Mouse (Mus musculus): Measurements from ENCODE around the gene Evpl. TPM values are rescaled to one million over a fixed set of nuclear protein-coding genes. Genes with fewer than 3 reads are reported as not detected.

Gene Evpl
- polyA plus RNA-seq, 1 experiment from 2014 or later, result 3.7 TPM

GRCm38 (mm10) chr11:116186360-116186759, 51.5 kb downstream of the Evpl start:
- ATAC-seq (replicated peaks; ENCODE audit: low FRiP score, low TSS enrichment, low read depth) (no peak), DNase-seq (ENCODE audit: low spot score) (no peak)
- no peak overlapping the region for H3K4me3 ChIP-seq (ENCODE audit: low read depth, low read length)
- H3K4me1 ChIP-seq (replicated peaks; ENCODE audit: control insufficient read depth, insufficient read depth, low read length), result no peaks in the 10 kb centered on the region
- WGBS, result 95% methylated on average over 11 of the region's 11 CpGs
- H3K27ac ChIP-seq (ENCODE audit: low read depth), result no peak overlapping the region
- no peaks in the 10 kb centered on the region for H3K9me3 ChIP-seq (ENCODE audit: control insufficient read depth, low read length)
- peaks cover 70% of the 10 kb centered on the region for H3K36me3 ChIP-seq (ENCODE audit: control insufficient read depth, insufficient read depth, low read length)
- no peaks in the 10 kb centered on the region for H3K27me3 ChIP-seq (replicated peaks; ENCODE audit: control insufficient read depth, insufficient read depth, low read length)
- no peak overlapping the region for H3K4me2 ChIP-seq (ENCODE audit: low read length)
- H3K9ac ChIP-seq (ENCODE audit: low read length), result no peak overlapping the region

GRCm38 (mm10) chr11:116185836-116186235, 52.0 kb downstream of the Evpl start:
- Histone ChIP-seq H3K4me1 (replicated peaks; ENCODE audit: control insufficient read depth, insufficient read depth, low read length) (no peaks in the 10 kb centered on the region), H3K27ac (ENCODE audit: low read depth) (no peak overlapping the region), H3K4me2 (ENCODE audit: low read length) (no peak overlapping the region), H3K27me3 (replicated peaks; ENCODE audit: control insufficient read depth, insufficient read depth, low read length) (no peaks in the 10 kb centered on the region), H3K36me3 (ENCODE audit: control insufficient read depth, insufficient read depth, low read length) (peaks cover 70% of the 10 kb centered on the region), H3K9me3 (ENCODE audit: control insufficient read depth, low read length) (no peaks in the 10 kb centered on the region), H3K9ac (ENCODE audit: low read length) (no peak overlapping the region), H3K4me3 (ENCODE audit: low read depth, low read length) (no peak overlapping the region)
- DNase-seq (ENCODE audit: low spot score) (no peak), ATAC-seq (replicated peaks; ENCODE audit: low FRiP score, low TSS enrichment, low read depth) (no peak)
- 89% methylated on average over 3 of the region's 3 CpGs for WGBS

GRCm38 (mm10) chr11:116178411-116179121, 59.3 kb downstream of the Evpl start:
- Histone ChIP-seq H3K9me3 (ENCODE audit: control insufficient read depth, low read length) (no peaks in the 10 kb centered on the region), H3K27me3 (replicated peaks; ENCODE audit: control insufficient read depth, insufficient read depth, low read length) (no peaks in the 10 kb centered on the region), H3K9ac (ENCODE audit: low read length) (no peak overlapping the region), H3K4me2 (ENCODE audit: low read length) (no peak overlapping the region), H3K4me1 (replicated peaks; ENCODE audit: control insufficient read depth, insufficient read depth, low read length) (no peaks in the 10 kb centered on the region), H3K27ac (ENCODE audit: low read depth) (no peak overlapping the region), H3K36me3 (ENCODE audit: control insufficient read depth, insufficient read depth, low read length) (peaks cover 82% of the 10 kb centered on the region), H3K4me3 (ENCODE audit: low read depth, low read length) (no peak overlapping the region)
- ATAC-seq (replicated peaks; ENCODE audit: low FRiP score, low TSS enrichment, low read depth) (no peak), DNase-seq (ENCODE audit: low spot score) (no peak)
- 88% methylated on average over 20 of the region's 20 CpGs for WGBS

- Histone ChIP-seq H3K4me3 (ENCODE audit: low read depth, low read length) (no peak overlapping the region), H3K27me3 (replicated peaks; ENCODE audit: control insufficient read depth, insufficient read depth, low read length) (no peaks in the 10 kb centered on the region), H3K4me1 (replicated peaks; ENCODE audit: control insufficient read depth, insufficient read depth, low read length) (no peaks in the 10 kb centered on the region), H3K27ac (ENCODE audit: low read depth) (no peak overlapping the region), H3K4me2 (ENCODE audit: low read length) (no peak overlapping the region), H3K9ac (ENCODE audit: low read length) (no peak overlapping the region), H3K9me3 (ENCODE audit: control insufficient read depth, low read length) (no peaks in the 10 kb centered on the region), H3K36me3 (ENCODE audit: control insufficient read depth, insufficient read depth, low read length) (peaks cover 82% of the 10 kb centered on the region)
- ATAC-seq (replicated peaks; ENCODE audit: low FRiP score, low TSS enrichment, low read depth), result no peak
- WGBS, result 79% methylated on average over 7 of the region's 7 CpGs
- DNase-seq (ENCODE audit: low spot score), result no peak
Measured at GRCm38 (mm10) chr11:116176010-116176409, 61.9 kb downstream of the Evpl start.

- no peaks in the 10 kb centered on the region for H3K9me3 ChIP-seq (ENCODE audit: control insufficient read depth, low read length)
- DNase-seq (ENCODE audit: low spot score) (no peak), ATAC-seq (replicated peaks; ENCODE audit: low FRiP score, low TSS enrichment, low read depth) (no peak)
- peaks cover 73% of the 10 kb centered on the region for H3K36me3 ChIP-seq (ENCODE audit: control insufficient read depth, insufficient read depth, low read length)
- H3K27me3 ChIP-seq (replicated peaks; ENCODE audit: control insufficient read depth, insufficient read depth, low read length), result no peaks in the 10 kb centered on the region
- 90% methylated on average over 22 of the region's 22 CpGs for WGBS
- H3K27ac ChIP-seq (ENCODE audit: low read depth), result no peak overlapping the region
- no peaks in the 10 kb centered on the region for H3K4me1 ChIP-seq (replicated peaks; ENCODE audit: control insufficient read depth, insufficient read depth, low read length)
- H3K9ac ChIP-seq (ENCODE audit: low read length), result no peak overlapping the region
- no peak overlapping the region for H3K4me3 ChIP-seq (ENCODE audit: low read depth, low read length)
- no peak overlapping the region for H3K4me2 ChIP-seq (ENCODE audit: low read length)
Measured at GRCm38 (mm10) chr11:116174775-116175448, 63.0 kb downstream of the Evpl start.

- Histone ChIP-seq H3K27ac (ENCODE audit: low read depth) (no peak overlapping the region), H3K4me3 (ENCODE audit: low read depth, low read length) (no peak overlapping the region), H3K9me3 (ENCODE audit: control insufficient read depth, low read length) (no peaks in the 10 kb centered on the region), H3K9ac (ENCODE audit: low read length) (no peak overlapping the region), H3K4me2 (ENCODE audit: low read length) (no peak overlapping the region), H3K27me3 (replicated peaks; ENCODE audit: control insufficient read depth, insufficient read depth, low read length) (no peaks in the 10 kb centered on the region), H3K4me1 (replicated peaks; ENCODE audit: control insufficient read depth, insufficient read depth, low read length) (peaks cover under 1% of the 10 kb centered on the region; the same call in 1 of the 2 replicates), H3K36me3 (ENCODE audit: control insufficient read depth, insufficient read depth, low read length) (peaks cover 49% of the 10 kb centered on the region)
- ATAC-seq (replicated peaks; ENCODE audit: low FRiP score, low TSS enrichment, low read depth) (no peak), DNase-seq (ENCODE audit: low spot score) (no peak)
- WGBS, result 91% methylated on average over 2 of the region's 2 CpGs
Measured at GRCm38 (mm10) chr11:116171959-116172358, 65.9 kb downstream of the Evpl start.

Other genes with a start within 250 kb of the Evpl start
- 235 and 236 TPM in 2 replicates for gene Galk1, start 225.4 kb downstream of the Evpl start, polyA plus RNA-seq (2014; fragmentation: Nextera tagmentation; extraction: Ambion mirVana)
- gene H3f3b, start 210.1 kb downstream of the Evpl start, polyA plus RNA-seq (2014; fragmentation: Nextera tagmentation; extraction: Ambion mirVana), result 1,654 and 1,734 TPM in 2 replicates
- 29.8 and 34.5 TPM in 2 replicates for gene Unk, start 207.8 kb downstream of the Evpl start, polyA plus RNA-seq (2014; fragmentation: Nextera tagmentation; extraction: Ambion mirVana)
- gene Unc13d, start 160.1 kb downstream of the Evpl start, polyA plus RNA-seq (2014; fragmentation: Nextera tagmentation; extraction: Ambion mirVana), result 2.6 and 3.5 TPM in 2 replicates
- gene Wbp2, start 151.1 kb downstream of the Evpl start, polyA plus RNA-seq (2014; fragmentation: Nextera tagmentation; extraction: Ambion mirVana), result 78.0 and 85.0 TPM in 2 replicates
- gene Trim47, start 110.9 kb downstream of the Evpl start, polyA plus RNA-seq (2014; fragmentation: Nextera tagmentation; extraction: Ambion mirVana), result 10.8 and 13.1 TPM in 2 replicates
- 5.3 and 5.5 TPM in 2 replicates for gene Trim65, start 106.9 kb downstream of the Evpl start, polyA plus RNA-seq (2014; fragmentation: Nextera tagmentation; extraction: Ambion mirVana)
- 111 and 113 TPM in 2 replicates for gene Mrpl38, start 99.2 kb downstream of the Evpl start, polyA plus RNA-seq (2014; fragmentation: Nextera tagmentation; extraction: Ambion mirVana)
- 22.8 and 23.3 TPM in 2 replicates for gene Fbf1, start 69.9 kb downstream of the Evpl start, polyA plus RNA-seq (2014; fragmentation: Nextera tagmentation; extraction: Ambion mirVana)
- 88.8 and 93.2 TPM in 2 replicates for gene Ten1, start 39.2 kb downstream of the Evpl start, polyA plus RNA-seq (2014; fragmentation: Nextera tagmentation; extraction: Ambion mirVana)
- 33.3 and 35.1 TPM in 2 replicates for gene Acox1, start 39.0 kb downstream of the Evpl start, polyA plus RNA-seq (2014; fragmentation: Nextera tagmentation; extraction: Ambion mirVana)
- gene Srp68, start 36.1 kb upstream of the Evpl start, polyA plus RNA-seq (2014; fragmentation: Nextera tagmentation; extraction: Ambion mirVana), result 78.1 and 83.2 TPM in 2 replicates
- gene Galr2, start 42.9 kb upstream of the Evpl start, polyA plus RNA-seq (2014; fragmentation: Nextera tagmentation; extraction: Ambion mirVana), result 0.11 and 0.15 TPM in 2 replicates
- 63.8 TPM in 2 replicates for gene Exoc7, start 69.2 kb upstream of the Evpl start, polyA plus RNA-seq (2014; fragmentation: Nextera tagmentation; extraction: Ambion mirVana)
- 0.95 and 0.97 TPM in 2 replicates for gene Foxj1, start 97.3 kb upstream of the Evpl start, polyA plus RNA-seq (2014; fragmentation: Nextera tagmentation; extraction: Ambion mirVana)
- gene Rnf157, start 175.0 kb upstream of the Evpl start, polyA plus RNA-seq (2014; fragmentation: Nextera tagmentation; extraction: Ambion mirVana), result 14.6 and 19.9 TPM in 2 replicates
- gene Ubald2, start 196.0 kb upstream of the Evpl start, polyA plus RNA-seq (2014; fragmentation: Nextera tagmentation; extraction: Ambion mirVana), result 76.2 and 78.5 TPM in 2 replicates
- 0.15 and 0.22 TPM in 2 replicates for gene Qrich2, start 228.2 kb upstream of the Evpl start, polyA plus RNA-seq (2014; fragmentation: Nextera tagmentation; extraction: Ambion mirVana)